Mouse (Mus musculus) kidney, embryonic 14.5 days (tissue): ENCODE measurements around the gene Rnf114. TPM values are rescaled to one million over a fixed set of nuclear protein-coding genes. Genes with fewer than 3 reads are reported as not detected.
A peak's percentile ranks its signal among the peaks of the same experiment; 100 is the strongest.

Source experiments
- ATAC-seq: fragments of 200-750 bp; cut with Nextera tagmentation; 2 replicates; pipeline ENCODE4 v1.8.0; 2017; ENCODE audit warnings: moderate number of reproducible peaks, mild to moderate bottlenecking, moderate TSS enrichment, moderate library complexity; ENCODE audit not compliant: low FRiP score, low TSS enrichment
- H3K27ac ChIP-seq: fragments of 300-500 bp; sonication (generic); 2 replicates; pipeline ENCODE4 v1.5.1; 2014; ENCODE audit warnings: low read depth, mild to moderate bottlenecking, low read length, moderate library complexity, mixed read lengths
- H3K27me3 ChIP-seq: fragments of 300-500 bp; sonication (generic); 2 replicates; pipeline ENCODE4 v1.6.1; 2014; ENCODE audit warnings: mild to moderate bottlenecking, low read length; ENCODE audit not compliant: control insufficient read depth, insufficient read depth
- H3K36me3 ChIP-seq: fragments of 300-500 bp; sonication (generic); 2 replicates; pipeline ENCODE4 v1.6.1; 2014; ENCODE audit warnings: low read length, mixed read lengths; ENCODE audit not compliant: control insufficient read depth, insufficient read depth
- H3K4me1 ChIP-seq: fragments of 300-500 bp; sonication (generic); 2 replicates; pipeline ENCODE4 v1.6.1; 2014; ENCODE audit warnings: low read length, mixed read lengths; ENCODE audit not compliant: control insufficient read depth, insufficient read depth
- H3K4me2 ChIP-seq: fragments of 300-500 bp; sonication (generic); replicated peaks from 2 replicates; pipeline ENCODE4 v1.6.1; 2014; ENCODE audit warnings: low read depth, mild to moderate bottlenecking, low read length
- H3K4me3 ChIP-seq: fragments of 300-500 bp; sonication (generic); 2 replicates; pipeline ENCODE4 v1.5.1; 2014; ENCODE audit warnings: mild to moderate bottlenecking, low read length
- H3K9ac ChIP-seq: fragments of 300-500 bp; sonication (generic); 2 replicates; pipeline ENCODE4 v1.6.1; 2014; ENCODE audit warnings: low read depth, mild to moderate bottlenecking, low read length, moderate library complexity
- H3K9me3 ChIP-seq: fragments of 300-500 bp; sonication (generic); 2 replicates; pipeline ENCODE4 v1.6.1; 2016; ENCODE audit warnings: low read length; ENCODE audit not compliant: control insufficient read depth
- WGBS: fragments of 180-500 bp; shearing (Covaris S2); extraction: QIAGEN DNeasy Blood & Tissue Kit; methylation state at CpG from one replicate; pipeline ENCODE4 v1.1.7; 2014; 5-methylcytosine and 5-hydroxymethylcytosine counted together
- polyA plus RNA-seq: library from polyadenylated mRNA; unstranded; fragments of >200 nt; fragmentation: Nextera tagmentation; extraction: Ambion mirVana; gene quantifications from 2 replicates; pipeline ENCODE4 v1.2.1, GENCODE M21; 2014

The Rnf114 gene
- polyA plus RNA-seq, 1 experiment from 2014 or later: 98.3 TPM

- peaks cover 35% of the 10 kb centered on the region for H3K4me1 ChIP-seq
- no peak overlapping the region; the same call in 1 of the 2 replicates for H3K9ac ChIP-seq
- H3K27ac ChIP-seq: no peak overlapping the region
- 41% methylated on average over 8 of the region's 8 CpGs for WGBS
- H3K4me2 ChIP-seq: no peak overlapping the region
- H3K4me3 ChIP-seq: no peak overlapping the region
- no peaks in the 10 kb centered on the region for H3K36me3 ChIP-seq
- no peaks in the 10 kb centered on the region for H3K9me3 ChIP-seq
- no peaks in the 10 kb centered on the region for H3K27me3 ChIP-seq
- no peak for ATAC-seq
These were observed 69.7 kb downstream of the Rnf114 start for GRCm38 (mm10) chr2:167562101-167562500.

DNA sequence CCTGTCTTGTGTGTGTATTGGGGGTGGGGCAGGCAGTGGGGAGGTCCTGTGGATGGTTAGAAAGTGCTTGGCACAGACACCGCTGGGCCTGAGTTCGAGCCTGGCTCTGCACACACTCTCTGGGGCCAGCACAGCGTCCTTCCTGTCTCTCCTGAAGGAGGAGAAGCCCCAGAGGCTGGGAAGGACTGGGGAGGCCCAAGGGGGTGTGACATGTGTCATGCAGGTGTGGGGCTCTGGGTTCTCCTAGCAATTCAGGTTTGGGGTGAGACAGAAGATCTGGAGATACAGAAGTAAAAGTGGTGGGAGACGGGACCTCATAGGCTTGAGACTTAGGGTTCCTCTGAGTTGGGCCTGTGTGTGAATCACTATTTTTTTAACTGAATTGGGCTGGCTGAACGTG is 70.6 kb downstream of the Rnf114 start:
- no peak overlapping the region for H3K27ac ChIP-seq
- H3K27me3 ChIP-seq: no peaks in the 10 kb centered on the region
- no peak overlapping the region for H3K4me3 ChIP-seq
- no peaks in the 10 kb centered on the region for H3K36me3 ChIP-seq
- H3K9ac ChIP-seq: no peak overlapping the region
- no peak overlapping the region for H3K4me2 ChIP-seq
- WGBS: 72% methylated on average over 5 of the region's 5 CpGs
- no peaks in the 10 kb centered on the region for H3K9me3 ChIP-seq
- no peak for ATAC-seq
- H3K4me1 ChIP-seq: peaks cover 35% of the 10 kb centered on the region

- no peak overlapping the region for H3K4me3 ChIP-seq
- H3K9ac ChIP-seq: no peak overlapping the region
- H3K36me3 ChIP-seq: no peaks in the 10 kb centered on the region
- peaks cover 35% of the 10 kb centered on the region for H3K4me1 ChIP-seq
- H3K4me2 ChIP-seq: no peak overlapping the region
- 22% methylated on average over 12 of the region's 12 CpGs for WGBS
- no peaks in the 10 kb centered on the region for H3K9me3 ChIP-seq
- ATAC-seq: peak; percentile 44; the same call in 1 of the 2 replicates
- no peaks in the 10 kb centered on the region for H3K27me3 ChIP-seq
- H3K27ac ChIP-seq: peak overlapping the region; percentile 42; the same call in 1 of the 2 replicates
These were observed 71.3 kb downstream of the Rnf114 start for GRCm38 (mm10) chr2:167563703-167564102.

- Histone ChIP-seq H3K4me2 (no peak overlapping the region), H3K9me3 (no peaks in the 10 kb centered on the region), H3K9ac (no peak overlapping the region), H3K36me3 (no peaks in the 10 kb centered on the region), H3K4me1 (peaks cover 29% of the 10 kb centered on the region), H3K27ac (peak overlapping the region; percentile 84), H3K27me3 (no peaks in the 10 kb centered on the region), H3K4me3 (no peak overlapping the region)
- 59% methylated on average over 13 of the region's 13 CpGs for WGBS
- no peak for ATAC-seq
These were observed 72.3 kb downstream of the Rnf114 start for GRCm38 (mm10) chr2:167564551-167565311.

- Histone ChIP-seq H3K27ac (peak overlapping the region; percentile 84), H3K9me3 (no peaks in the 10 kb centered on the region), H3K9ac (peak overlapping the region; percentile 44), H3K4me2 (peak overlapping the region; percentile 24; the same call in 1 of the 2 replicates), H3K4me3 (no peak overlapping the region), H3K4me1 (peaks cover 31% of the 10 kb centered on the region), H3K36me3 (no peaks in the 10 kb centered on the region), H3K27me3 (no peaks in the 10 kb centered on the region)
- ATAC-seq: 0 out of 2 replicates have a peak, but pooled peaks have one; percentile 5
- 43% methylated on average over 3 of the region's 3 CpGs for WGBS
These were observed 72.8 kb downstream of the Rnf114 start for GRCm38 (mm10) chr2:167565312-167565656.

- Histone ChIP-seq H3K27ac (peak overlapping the region; percentile 84; the same call in 1 of the 2 replicates), H3K9ac (peak overlapping the region; percentile 44), H3K4me2 (peak overlapping the region; percentile 24; the same call in 1 of the 2 replicates), H3K4me3 (0 out of 2 replicates have a peak overlapping the region, but pooled peaks have one; percentile 11), H3K4me1 (peaks cover 34% of the 10 kb centered on the region), H3K27me3 (no peaks in the 10 kb centered on the region), H3K36me3 (no peaks in the 10 kb centered on the region), H3K9me3 (no peaks in the 10 kb centered on the region)
- 8% methylated on average over 19 of the region's 19 CpGs for WGBS
- ATAC-seq: peak; percentile 63
These were observed 73.2 kb downstream of the Rnf114 start for GRCm38 (mm10) chr2:167565682-167566081.

Other genes with a start within 250 kb of the Rnf114 start
- gene B4galt5, start 143.5 kb upstream of the Rnf114 start, polyA plus RNA-seq: 12.2 and 13.1 TPM in 2 replicates
- 15.3 and 28.6 TPM in 2 replicates for gene Slc9a8, start 70.9 kb upstream of the Rnf114 start, polyA plus RNA-seq
- 10.8 and 17.4 TPM in 2 replicates for gene Spata2, start 242 bp downstream of the Rnf114 start, polyA plus RNA-seq
- 40.4 and 40.8 TPM in 2 replicates for gene Snai1, start 45.5 kb downstream of the Rnf114 start, polyA plus RNA-seq
- 212 and 283 TPM in 2 replicates for gene Ube2v1, start 139.4 kb downstream of the Rnf114 start, polyA plus RNA-seq
- 5.6 and 6.1 TPM in 2 replicates for gene Gm20431, start 168.9 kb downstream of the Rnf114 start, polyA plus RNA-seq
- 7.7 and 8.3 TPM in 2 replicates for gene Cebpb, start 196.3 kb downstream of the Rnf114 start, polyA plus RNA-seq
- 37.9 and 52.8 TPM in 2 replicates for gene Tmem189, start 197.2 kb downstream of the Rnf114 start, polyA plus RNA-seq